Mouse (Mus musculus) central nervous system, embryonic 11.5 days (tissue): ENCODE data around the gene P2rx2. TPM values are rescaled to one million over a fixed set of nuclear protein-coding genes. Genes with fewer than 3 reads are reported as not detected.

ENCODE experiments used
- polyA plus RNA-seq: library from polyadenylated mRNA; depleted of rRNA; stranded (reverse); fragments of >200 nt; gene quantifications from 2 replicates; pipeline ENCODE4 v1.2.3, GENCODE M21; 2012; rRNA removed

Gene P2rx2
- 0.71 and 1.4 TPM in 2 replicates for polyA plus RNA-seq

GRCm38 (mm10) chr5:110342648-110343284 lies at the start of gene P2rx2:
Gene P2rx2, minus strand, starts transcription at chr5:110343212.

GRCm38 (mm10) chr5:110344524-110344923 lies 1.5 kb upstream of the P2rx2 start, which contains the start of gene Lrcol1:
Gene Lrcol1, plus strand, starts transcription at chr5:110344730.

Other genes starting within 250 kb of the P2rx2 start
- 0.68 and 1.4 TPM in 2 replicates for gene Gm35315, start 248.8 kb downstream of the P2rx2 start, polyA plus RNA-seq
- gene Plcxd1, start 243.2 kb downstream of the P2rx2 start, polyA plus RNA-seq, result 0.10 and 0.57 TPM in 2 replicates
- gene Gtpbp6, start 235.0 kb downstream of the P2rx2 start, polyA plus RNA-seq, result 117 and 148 TPM in 2 replicates
- 6.3 and 6.9 TPM in 2 replicates for gene Zfp605, start 233.1 kb downstream of the P2rx2 start, polyA plus RNA-seq
- 73.4 and 73.9 TPM in 2 replicates for gene Chfr, start 207.4 kb downstream of the P2rx2 start, polyA plus RNA-seq
- 16.2 and 17.4 TPM in 2 replicates for gene Golga3, start 166.5 kb downstream of the P2rx2 start, polyA plus RNA-seq
- gene Ankle2, start 112.2 kb downstream of the P2rx2 start, polyA plus RNA-seq, result 23.6 and 26.5 TPM in 2 replicates
- gene Pgam5, start 73.3 kb downstream of the P2rx2 start, polyA plus RNA-seq, result 32.6 and 56.2 TPM in 2 replicates
- gene Pxmp2, start 57.0 kb downstream of the P2rx2 start, polyA plus RNA-seq, result 6.3 and 7.0 TPM in 2 replicates
- 37.9 and 44.7 TPM in 2 replicates for gene Pole, start 56.9 kb downstream of the P2rx2 start, polyA plus RNA-seq
- gene Lrcol1, start 1.5 kb upstream of the P2rx2 start, polyA plus RNA-seq, result 0.06 TPM in 1 of 2 replicates, not detected in the other
- gene Fbrsl1, start 105.3 kb upstream of the P2rx2 start, polyA plus RNA-seq, result 45.1 and 52.0 TPM in 2 replicates
- 4.8 and 5.7 TPM in 2 replicates for gene Galnt9, start 201.1 kb upstream of the P2rx2 start, polyA plus RNA-seq